Mouse (Mus musculus) heart, embryonic 15.5 days (tissue): ENCODE measurements around the gene Ctnnd2. TPM values are rescaled to one million over a fixed set of nuclear protein-coding genes. Genes with fewer than 3 reads are reported as not detected.

ENCODE experiments used
- ATAC-seq: fragments of 200-750 bp; cut with Nextera tagmentation; replicated peaks from 2 replicates; pipeline ENCODE4 v1.8.0; 2017; ENCODE audit warnings: low read depth, moderate TSS enrichment; ENCODE audit not compliant: insufficient number of reproducible peaks, insufficient read depth, low FRiP score
- H3K27ac ChIP-seq: fragments of 300-500 bp; sonication (generic); 2 replicates; pipeline ENCODE4 v1.5.1; 2015; ENCODE audit warnings: mild to moderate bottlenecking, inconsistent platforms
- H3K27me3 ChIP-seq: fragments of 300-500 bp; sonication (generic); 2 replicates; pipeline ENCODE4 v1.6.1; 2015; ENCODE audit warnings: inconsistent platforms
- H3K36me3 ChIP-seq: fragments of 300-500 bp; sonication (generic); 2 replicates; pipeline ENCODE4 v1.6.1; 2015; ENCODE audit warnings: mild to moderate bottlenecking, inconsistent platforms
- H3K4me1 ChIP-seq: fragments of 300-500 bp; sonication (generic); replicated peaks from 2 replicates; pipeline ENCODE4 v1.6.1; 2015; ENCODE audit warnings: inconsistent platforms
- H3K4me2 ChIP-seq: fragments of 300-500 bp; sonication (generic); 2 replicates; pipeline ENCODE4 v1.6.1; 2015; ENCODE audit warnings: inconsistent platforms, mild to moderate bottlenecking, moderate library complexity
- H3K4me3 ChIP-seq: fragments of 300-500 bp; sonication (generic); 2 replicates; pipeline ENCODE4 v1.5.1; 2015; ENCODE audit warnings: mild to moderate bottlenecking, inconsistent platforms
- H3K9ac ChIP-seq: fragments of 300-500 bp; sonication (generic); 2 replicates; pipeline ENCODE4 v1.6.1; 2015; ENCODE audit warnings: mild to moderate bottlenecking, inconsistent platforms
- H3K9me3 ChIP-seq: fragments of 300-500 bp; sonication (generic); replicated peaks from 2 replicates; pipeline ENCODE4 v1.6.1; 2016; ENCODE audit warnings: inconsistent platforms
- whole genome bisulfite sequencing: fragments of 180-500 bp; shearing (Covaris S2); methylation state at CpG from one replicate; pipeline ENCODE4 v1.1.7; 2015; ENCODE audit warnings: mixed read lengths; 5-methylcytosine and 5-hydroxymethylcytosine counted together
- polyA plus RNA-seq: library from polyadenylated mRNA; unstranded; fragments of >200 nt; fragmentation: Nextera tagmentation; extraction: Ambion mirVana; gene quantifications from 2 replicates; pipeline ENCODE4 v1.2.1, GENCODE M21; 2015

The Ctnnd2 gene
- polyA plus RNA-seq, 1 experiment from 2014 or later = 1.0 TPM

DNA sequence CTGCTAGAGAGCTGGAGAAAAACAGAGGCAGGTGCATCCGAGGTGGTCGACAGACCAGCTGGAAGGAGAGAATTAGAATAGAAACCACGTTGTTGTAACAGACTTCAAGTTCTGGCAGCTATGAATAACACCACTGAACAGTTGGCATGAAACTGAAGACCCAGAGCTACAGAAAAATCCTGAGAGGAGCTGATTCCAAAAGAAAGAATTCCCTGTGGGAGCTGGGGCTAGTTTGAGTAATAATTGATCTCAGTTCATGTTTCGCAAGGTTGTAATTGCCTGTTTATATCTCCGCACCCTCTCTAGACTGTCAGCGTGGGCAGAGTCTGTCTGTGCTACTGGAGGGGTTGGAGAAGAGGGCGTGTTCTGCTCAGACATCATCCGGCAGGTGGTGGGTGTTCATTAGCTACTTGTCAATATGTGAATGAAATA is 98.8 kb downstream of the Ctnnd2 start:
- no peaks in the 10 kb centered on the region for H3K9me3 ChIP-seq
- 76% methylated on average over 8 of the region's 8 CpGs for WGBS
- H3K4me2 ChIP-seq = no peak overlapping the region
- H3K9ac ChIP-seq = no peak overlapping the region
- ATAC-seq = no peak
- no peaks in the 10 kb centered on the region for H3K27me3 ChIP-seq
- H3K27ac ChIP-seq = no peak overlapping the region
- no peak overlapping the region for H3K4me3 ChIP-seq
- no peaks in the 10 kb centered on the region for H3K36me3 ChIP-seq
- no peaks in the 10 kb centered on the region for H3K4me1 ChIP-seq

GRCm38 (mm10) chr15:30272326-30272725 is 99.9 kb downstream of the Ctnnd2 start:
- H3K36me3 ChIP-seq = no peaks in the 10 kb centered on the region

DNA sequence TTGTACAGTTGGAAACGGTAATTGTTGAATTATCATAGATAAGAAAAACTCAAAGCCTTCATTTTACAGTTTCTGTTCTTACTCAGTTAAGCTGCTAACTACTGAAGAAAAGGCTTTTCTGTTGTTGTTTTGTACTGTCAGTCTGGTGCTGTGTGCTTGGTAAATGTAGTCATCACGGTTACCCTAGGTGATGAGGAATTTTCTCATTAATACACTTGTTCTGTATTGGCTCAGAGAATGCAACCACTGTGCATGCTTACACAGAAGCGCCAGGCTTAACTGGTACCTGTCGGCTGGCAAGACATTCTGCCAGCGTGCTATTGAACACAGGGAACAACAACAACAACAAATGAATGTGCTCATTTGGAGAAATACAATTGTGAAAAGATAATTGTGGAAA is 103.3 kb downstream of the Ctnnd2 start:
- Histone ChIP-seq H3K9me3 (no peaks in the 10 kb centered on the region), H3K4me3 (no peak overlapping the region), H3K4me1 (no peaks in the 10 kb centered on the region), H3K27me3 (no peaks in the 10 kb centered on the region), H3K36me3 (no peaks in the 10 kb centered on the region), H3K4me2 (no peak overlapping the region), H3K27ac (no peak overlapping the region), H3K9ac (no peak overlapping the region)
- 85% methylated on average over 5 of the region's 5 CpGs for WGBS
- no peak for ATAC-seq

More at GRCm38 (mm10) chr15:30272326-30272725, 99.9 kb downstream of the Ctnnd2 start:
- H3K4me3 ChIP-seq = no peak overlapping the region
- no peaks in the 10 kb centered on the region for H3K4me1 ChIP-seq
- H3K9ac ChIP-seq = no peak overlapping the region
- no peak overlapping the region for H3K4me2 ChIP-seq
- 82% methylated on average over 4 of the region's 4 CpGs for WGBS
- H3K27me3 ChIP-seq = no peaks in the 10 kb centered on the region
- H3K27ac ChIP-seq = no peak overlapping the region
- no peak for ATAC-seq
- no peaks in the 10 kb centered on the region for H3K9me3 ChIP-seq

DNA sequence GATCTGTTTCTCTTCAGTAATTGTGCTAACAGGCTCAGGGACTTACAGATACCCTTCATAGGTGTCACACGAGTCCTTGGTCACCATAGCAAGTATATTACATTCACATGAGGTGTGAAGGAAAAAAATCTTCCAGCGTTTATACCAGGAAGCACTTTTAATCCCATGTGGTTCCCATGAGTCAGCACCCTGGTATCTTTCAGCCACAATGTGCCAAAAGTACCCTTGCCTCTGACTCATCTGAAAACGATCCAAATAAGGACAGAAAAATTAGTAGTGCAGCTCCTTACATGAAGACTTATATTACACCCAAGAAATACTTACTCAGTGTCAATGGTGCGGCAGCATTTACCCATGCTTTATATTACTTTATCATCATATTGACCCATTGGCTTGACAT is 104.3 kb downstream of the Ctnnd2 start:
- Histone ChIP-seq H3K4me1 (no peaks in the 10 kb centered on the region), H3K9ac (no peak overlapping the region), H3K4me3 (no peak overlapping the region), H3K27ac (no peak overlapping the region), H3K4me2 (no peak overlapping the region), H3K9me3 (no peaks in the 10 kb centered on the region), H3K27me3 (no peaks in the 10 kb centered on the region), H3K36me3 (no peaks in the 10 kb centered on the region)
- 61% methylated on average over 4 of the region's 4 CpGs for WGBS
- no peak for ATAC-seq

DNA sequence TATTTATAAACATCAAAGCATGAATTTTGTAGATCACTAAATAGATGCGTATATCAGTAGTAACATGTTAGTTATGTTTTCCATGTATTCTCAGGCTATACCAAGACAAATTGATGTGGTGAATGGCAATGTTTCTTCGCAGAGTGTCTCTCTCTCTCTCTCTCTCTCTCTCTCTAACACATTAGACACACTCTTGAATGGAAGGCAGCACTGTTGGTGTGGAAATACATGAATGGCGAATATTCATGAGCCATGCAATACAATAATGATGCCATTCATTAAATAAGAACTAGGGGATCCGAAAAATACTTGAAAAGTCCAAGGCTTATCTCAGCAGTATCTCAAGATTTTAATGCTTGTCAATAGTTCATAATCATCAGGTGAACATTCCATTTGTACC is 106.2 kb downstream of the Ctnnd2 start:
- Histone ChIP-seq H3K27me3 (no peaks in the 10 kb centered on the region), H3K4me3 (no peak overlapping the region), H3K27ac (no peak overlapping the region), H3K9me3 (no peaks in the 10 kb centered on the region), H3K4me1 (no peaks in the 10 kb centered on the region), H3K9ac (no peak overlapping the region), H3K4me2 (no peak overlapping the region), H3K36me3 (no peaks in the 10 kb centered on the region)
- WGBS = 79% methylated on average over 4 of the region's 4 CpGs
- no peak for ATAC-seq

DNA sequence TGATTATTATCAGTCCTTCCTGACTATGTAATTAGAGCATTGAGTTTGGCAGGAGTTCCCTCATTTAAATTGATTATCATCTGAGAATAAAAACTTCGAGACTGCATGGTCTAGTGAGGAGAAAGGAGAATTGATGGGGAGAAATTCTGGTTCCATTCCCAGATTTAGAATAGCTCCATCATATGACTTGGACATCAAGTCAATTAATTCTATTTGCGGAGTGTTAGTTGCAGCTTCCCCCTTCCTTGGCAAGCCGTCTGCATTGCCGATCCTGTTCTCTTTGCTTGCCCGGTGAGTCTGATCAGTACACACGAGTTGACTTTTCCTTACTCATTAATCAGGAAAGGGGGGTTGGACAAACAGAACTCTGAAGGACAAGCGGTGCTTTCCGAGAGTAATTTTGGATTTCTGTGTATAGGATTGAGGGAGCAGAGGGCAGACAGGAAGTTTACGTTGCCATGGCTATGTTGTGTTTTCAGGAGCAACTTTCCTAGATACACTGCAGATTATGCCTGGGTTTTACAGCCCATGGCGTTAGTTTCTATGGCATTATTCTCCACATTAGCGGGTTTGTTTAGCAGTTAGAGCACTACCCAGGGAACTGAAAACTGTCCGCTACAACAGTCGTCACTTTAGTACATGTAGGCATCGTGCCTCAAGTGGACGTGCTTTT is 113.3 kb downstream of the Ctnnd2 start:
- Histone ChIP-seq H3K4me1 (no peaks in the 10 kb centered on the region), H3K4me2 (no peak overlapping the region), H3K27ac (no peak overlapping the region), H3K9ac (no peak overlapping the region), H3K36me3 (no peaks in the 10 kb centered on the region), H3K9me3 (no peaks in the 10 kb centered on the region), H3K4me3 (no peak overlapping the region), H3K27me3 (no peaks in the 10 kb centered on the region)
- no peak for ATAC-seq
- 76% methylated on average over 15 of the region's 15 CpGs for WGBS

DNA sequence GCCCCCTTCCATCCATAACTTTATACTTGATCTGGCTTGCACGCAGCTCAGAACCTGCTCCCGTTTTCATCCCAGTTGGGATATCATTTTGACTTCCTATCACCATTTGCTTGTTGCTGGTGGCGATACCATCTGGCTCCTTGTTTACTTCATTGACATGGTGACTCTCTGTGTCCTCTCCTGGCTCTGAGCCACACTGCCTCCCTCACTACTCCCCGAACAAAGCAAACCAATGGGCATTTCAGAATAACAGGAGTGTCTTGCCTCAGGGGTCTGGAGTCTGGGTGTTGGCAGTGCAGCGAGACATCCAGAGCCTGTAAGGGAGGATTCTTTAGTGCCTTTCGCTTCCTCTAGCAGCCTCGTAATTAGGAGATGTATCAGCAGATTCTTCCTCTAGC is 113.9 kb downstream of the Ctnnd2 start:
- H3K36me3 ChIP-seq = no peaks in the 10 kb centered on the region
- WGBS = 79% methylated on average over 7 of the region's 7 CpGs
- no peak overlapping the region for H3K9ac ChIP-seq
- no peaks in the 10 kb centered on the region for H3K9me3 ChIP-seq
- ATAC-seq = no peak
- H3K4me2 ChIP-seq = no peak overlapping the region
- H3K27me3 ChIP-seq = no peaks in the 10 kb centered on the region
- no peak overlapping the region for H3K27ac ChIP-seq
- no peak overlapping the region for H3K4me3 ChIP-seq
- H3K4me1 ChIP-seq = no peaks in the 10 kb centered on the region

GRCm38 (mm10) chr15:30302824-30303223 is 130.4 kb downstream of the Ctnnd2 start:
- Histone ChIP-seq H3K27me3 (no peaks in the 10 kb centered on the region), H3K9me3 (no peaks in the 10 kb centered on the region), H3K27ac (no peak overlapping the region), H3K4me3 (no peak overlapping the region), H3K36me3 (no peaks in the 10 kb centered on the region), H3K9ac (no peak overlapping the region), H3K4me2 (no peak overlapping the region), H3K4me1 (no peaks in the 10 kb centered on the region)
- no peak for ATAC-seq
- 65% methylated on average over 2 of the region's 2 CpGs for WGBS

GRCm38 (mm10) chr15:30306437-30306836 is 134.0 kb downstream of the Ctnnd2 start:
- Histone ChIP-seq H3K36me3 (no peaks in the 10 kb centered on the region), H3K27ac (no peak overlapping the region), H3K9ac (no peak overlapping the region), H3K9me3 (no peaks in the 10 kb centered on the region), H3K4me3 (no peak overlapping the region), H3K4me1 (no peaks in the 10 kb centered on the region), H3K27me3 (no peaks in the 10 kb centered on the region), H3K4me2 (no peak overlapping the region)
- ATAC-seq = no peak
- 87% methylated on average over 7 of the region's 7 CpGs for WGBS

DNA sequence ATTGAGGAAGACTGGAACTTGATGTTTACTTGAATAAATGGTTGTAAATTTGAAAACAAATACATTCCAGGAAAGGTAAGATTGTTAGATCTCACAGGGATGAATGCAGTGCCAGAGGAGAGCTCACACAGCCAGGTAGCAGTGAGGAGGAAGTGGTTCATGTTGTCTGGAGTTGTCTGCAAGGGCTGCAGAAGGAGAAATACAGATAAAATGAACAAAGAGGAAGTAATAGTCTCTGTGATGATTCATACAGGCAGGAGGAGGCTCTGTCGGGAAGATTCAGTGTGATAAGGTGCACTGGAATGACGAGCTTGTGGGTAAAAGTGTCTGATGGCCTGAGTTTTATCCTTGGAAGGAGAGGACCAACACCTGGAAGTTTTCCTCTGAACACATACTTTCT is 150.2 kb downstream of the Ctnnd2 start:
- no peaks in the 10 kb centered on the region for H3K27me3 ChIP-seq
- no peaks in the 10 kb centered on the region for H3K36me3 ChIP-seq
- WGBS = 21% methylated on average over 2 of the region's 2 CpGs
- no peak overlapping the region for H3K4me2 ChIP-seq
- no peaks in the 10 kb centered on the region for H3K9me3 ChIP-seq
- H3K4me3 ChIP-seq = no peak overlapping the region
- ATAC-seq = no peak
- no peaks in the 10 kb centered on the region for H3K4me1 ChIP-seq
- H3K9ac ChIP-seq = no peak overlapping the region
- no peak overlapping the region for H3K27ac ChIP-seq

GRCm38 (mm10) chr15:30333336-30334310 is 161.2 kb downstream of the Ctnnd2 start:
- ATAC-seq = no peak
- Histone ChIP-seq H3K9me3 (no peaks in the 10 kb centered on the region), H3K9ac (no peak overlapping the region), H3K36me3 (no peaks in the 10 kb centered on the region), H3K4me3 (no peak overlapping the region), H3K4me2 (no peak overlapping the region), H3K27me3 (no peaks in the 10 kb centered on the region), H3K4me1 (no peaks in the 10 kb centered on the region), H3K27ac (no peak overlapping the region)
- WGBS = 38% methylated on average over 2 of the region's 2 CpGs
